Mouse (Mus musculus) C2C12 (cell line): Measurements from ENCODE around the gene Tubg2. TPM values are rescaled to one million over a fixed set of nuclear protein-coding genes. Genes with fewer than 3 reads are reported as not detected.
A peak's percentile ranks its signal among the peaks of the same experiment; 100 is the strongest.

Experiments used
- H3K27me3 ChIP-seq: one replicate; pipeline ENCODE4 v1.6.1; 2011; ENCODE audit not compliant: control insufficient read depth, insufficient read depth, insufficient read length
- H3K36me3 ChIP-seq: one replicate; pipeline ENCODE4 v1.6.1; 2011; ENCODE audit not compliant: control insufficient read depth, insufficient read depth
- H3K4me3 ChIP-seq: one replicate; pipeline ENCODE4 v1.5.1; 2011; ENCODE audit warnings: mild to moderate bottlenecking, control low read depth; ENCODE audit not compliant: poor library complexity, insufficient read depth, severe bottlenecking
- H3K79me2 ChIP-seq: one replicate; pipeline ENCODE4 v1.6.1; 2011; ENCODE audit not compliant: control insufficient read depth, insufficient read depth
- H3K79me3 ChIP-seq: one replicate; pipeline ENCODE4 v1.6.1; 2011; ENCODE audit warnings: low read depth, control low read depth
- H3ac ChIP-seq: one replicate; pipeline ENCODE3; 2011; ENCODE audit warnings: low read depth; ENCODE audit not compliant: control insufficient read depth, insufficient read length
- CEBPB ChIP-seq: IDR thresholded peaks from one replicate; pipeline ENCODE4 v1.6.1; 2011; ENCODE audit warnings: low read depth, mild to moderate bottlenecking, control low read depth, moderate library complexity
- CTCF ChIP-seq: IDR thresholded peaks from one replicate; pipeline ENCODE4 v1.5.1; 2011; ENCODE audit not compliant: control insufficient read depth, insufficient read depth, insufficient read length
- FOSL1 ChIP-seq: IDR thresholded peaks from one replicate; pipeline ENCODE4 v1.8.0; 2011; ENCODE audit warnings: mild to moderate bottlenecking, low read length; ENCODE audit not compliant: poor library complexity, insufficient read depth, severe bottlenecking
- MAX ChIP-seq: IDR thresholded peaks from one replicate; pipeline ENCODE4 v1.6.1; 2011; ENCODE audit warnings: mild to moderate bottlenecking, control low read depth
- MYOD1 ChIP-seq: IDR thresholded peaks from one replicate; pipeline ENCODE4 v1.6.1; 2011; ENCODE audit warnings: low read depth; ENCODE audit not compliant: control insufficient read depth, insufficient read length
- MYOG ChIP-seq: IDR thresholded peaks from one replicate; pipeline ENCODE4 v1.6.1; 2011; ENCODE audit not compliant: control insufficient read depth, insufficient read length; ENCODE audit errors: extremely low read depth
- USF1 ChIP-seq: IDR thresholded peaks from one replicate; pipeline ENCODE4 v1.6.1; 2011; ENCODE audit warnings: low read depth, mild to moderate bottlenecking, control low read depth, moderate library complexity
- polyA plus RNA-seq: library from polyadenylated mRNA; unstranded; fragments of >200 nt; fragmentation: generic; extraction: Trizol; gene quantifications from one replicate; pipeline ENCODE4 v1.2.1, GENCODE M21; 2012; ENCODE audit warnings: missing spikeins

The Tubg2 gene
- polyA plus RNA-seq, 1 experiment, result 0.13 TPM

- no peaks in the 10 kb centered on the region for H3K79me2 ChIP-seq
- no peaks in the 10 kb centered on the region for H3K36me3 ChIP-seq
- H3K4me3 ChIP-seq, result no peak overlapping the region
- TF ChIP-seq MYOD1 (no peak), CTCF (peak; percentile 6)
- H3ac ChIP-seq, result no peak overlapping the region
- H3K79me3 ChIP-seq, result no peaks in the 10 kb centered on the region
- H3K27me3 ChIP-seq, result no peaks in the 10 kb centered on the region
Observed at GRCm38 (mm10) chr11:101176933-101177773, 21.4 kb downstream of the Tubg2 start.

GRCm38 (mm10) chr11:101178061-101179058 lies 22.7 kb downstream of the Tubg2 start:
- H3K79me2 ChIP-seq, result no peaks in the 10 kb centered on the region
- H3K4me3 ChIP-seq, result no peak overlapping the region
- no peak overlapping the region for H3ac ChIP-seq
- H3K79me3 ChIP-seq, result no peaks in the 10 kb centered on the region
- no peak for TF ChIP-seq MYOG
- TF ChIP-seq CEBPB, result no peak
- no peak for TF ChIP-seq CTCF
- no peak for TF ChIP-seq FOSL1
- TF ChIP-seq USF1, result no peak
- no peak for TF ChIP-seq MYOD1
- TF ChIP-seq MAX, result no peak
- H3K36me3 ChIP-seq, result no peaks in the 10 kb centered on the region
- H3K27me3 ChIP-seq, result no peaks in the 10 kb centered on the region

- no peaks in the 10 kb centered on the region for H3K79me2 ChIP-seq
- H3ac ChIP-seq, result no peak overlapping the region
- no peaks in the 10 kb centered on the region for H3K79me3 ChIP-seq
- TF ChIP-seq USF1 (no peak), CEBPB (no peak), MAX (no peak), CTCF (no peak), FOSL1 (no peak), MYOG (no peak), MYOD1 (no peak)
- no peak overlapping the region for H3K4me3 ChIP-seq
- no peaks in the 10 kb centered on the region for H3K27me3 ChIP-seq
- no peaks in the 10 kb centered on the region for H3K36me3 ChIP-seq
Observed at GRCm38 (mm10) chr11:101179306-101179705, 23.6 kb downstream of the Tubg2 start.

GRCm38 (mm10) chr11:101180261-101180660 lies 24.6 kb downstream of the Tubg2 start:
- Histone ChIP-seq H3K79me2 (no peaks in the 10 kb centered on the region), H3K27me3 (no peaks in the 10 kb centered on the region), H3K4me3 (no peak overlapping the region), H3K79me3 (no peaks in the 10 kb centered on the region), H3K36me3 (no peaks in the 10 kb centered on the region), H3ac (no peak overlapping the region)
- no peak for TF ChIP-seq MYOD1
- no peak for TF ChIP-seq MAX
- TF ChIP-seq USF1, result no peak
- no peak for TF ChIP-seq CEBPB
- TF ChIP-seq CTCF, result no peak
- no peak for TF ChIP-seq FOSL1
- TF ChIP-seq MYOG, result no peak

- no peaks in the 10 kb centered on the region for H3K27me3 ChIP-seq
- no peak overlapping the region for H3ac ChIP-seq
- H3K36me3 ChIP-seq, result no peaks in the 10 kb centered on the region
- TF ChIP-seq CTCF, result peak; percentile 62
- TF ChIP-seq MAX, result no peak
- no peak overlapping the region for H3K4me3 ChIP-seq
- H3K79me3 ChIP-seq, result no peaks in the 10 kb centered on the region
- no peaks in the 10 kb centered on the region for H3K79me2 ChIP-seq
Observed at GRCm38 (mm10) chr11:101180846-101181740, 25.4 kb downstream of the Tubg2 start.
